Mouse (Mus musculus): ENCODE results near the gene Pafah1b2. TPM values are rescaled to one million over a fixed set of nuclear protein-coding genes. Genes with fewer than 3 reads are reported as not detected.

Gene Pafah1b2
- polyA plus RNA-seq (2014; fragmentation: Illumina TruSeq; extraction: RNeasy Lipid Tissue Mini Kit (QIAGEN cat#74804); ENCODE audit: low replicate concordance): 35.9 TPM

DNA sequence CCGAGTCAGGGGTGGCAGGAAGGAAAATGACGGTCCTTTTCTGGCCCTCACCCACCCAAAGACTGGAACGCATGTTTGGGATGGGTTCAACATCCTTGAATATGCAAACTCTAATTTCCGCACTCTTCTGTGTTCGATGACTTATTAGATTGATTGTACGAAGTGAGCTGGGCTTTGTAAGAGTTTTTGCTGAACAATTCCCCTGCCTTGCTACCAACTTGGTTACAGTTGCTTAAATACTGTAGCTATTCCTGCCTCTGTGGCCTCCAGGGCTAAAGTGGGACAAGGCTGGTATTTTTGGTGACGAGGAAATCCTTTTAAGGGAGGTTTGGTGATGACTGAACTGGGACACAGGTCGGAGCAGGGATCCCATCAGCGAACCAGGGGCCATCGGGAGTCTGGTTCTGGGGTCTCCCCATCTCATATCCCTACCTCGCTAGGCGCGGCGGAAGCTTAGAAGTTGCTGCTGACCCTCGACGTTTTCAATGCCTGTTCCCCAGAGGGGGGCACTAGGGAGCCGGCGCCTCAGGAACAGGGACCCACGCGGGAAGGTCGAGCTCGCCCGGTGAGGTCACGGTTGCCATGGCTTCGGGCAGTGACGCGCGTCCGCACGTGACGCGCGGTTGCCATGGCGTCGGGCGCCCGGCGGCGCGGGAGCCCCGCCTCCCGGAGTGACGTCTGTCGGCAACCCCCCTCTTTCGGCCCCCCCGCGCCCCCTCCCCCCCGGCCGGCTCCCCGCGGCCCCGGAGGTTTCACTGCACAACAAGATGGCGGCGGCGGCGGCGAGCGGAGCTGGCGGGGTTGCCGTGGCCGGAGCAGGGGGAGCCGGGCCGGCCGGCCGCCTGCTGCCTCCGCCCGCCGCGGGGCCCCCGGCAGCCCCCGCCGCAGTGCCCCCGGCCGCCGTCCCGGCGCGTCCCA, at the start of gene Pafah1b2, which contains the start of gene Sik3:
Gene Pafah1b2 (minus strand): TSS at position 600 of the 918 bp plus-strand sequence.
Gene Sik3 (plus strand): TSS at position 730 of the 918 bp plus-strand sequence.

DNA sequence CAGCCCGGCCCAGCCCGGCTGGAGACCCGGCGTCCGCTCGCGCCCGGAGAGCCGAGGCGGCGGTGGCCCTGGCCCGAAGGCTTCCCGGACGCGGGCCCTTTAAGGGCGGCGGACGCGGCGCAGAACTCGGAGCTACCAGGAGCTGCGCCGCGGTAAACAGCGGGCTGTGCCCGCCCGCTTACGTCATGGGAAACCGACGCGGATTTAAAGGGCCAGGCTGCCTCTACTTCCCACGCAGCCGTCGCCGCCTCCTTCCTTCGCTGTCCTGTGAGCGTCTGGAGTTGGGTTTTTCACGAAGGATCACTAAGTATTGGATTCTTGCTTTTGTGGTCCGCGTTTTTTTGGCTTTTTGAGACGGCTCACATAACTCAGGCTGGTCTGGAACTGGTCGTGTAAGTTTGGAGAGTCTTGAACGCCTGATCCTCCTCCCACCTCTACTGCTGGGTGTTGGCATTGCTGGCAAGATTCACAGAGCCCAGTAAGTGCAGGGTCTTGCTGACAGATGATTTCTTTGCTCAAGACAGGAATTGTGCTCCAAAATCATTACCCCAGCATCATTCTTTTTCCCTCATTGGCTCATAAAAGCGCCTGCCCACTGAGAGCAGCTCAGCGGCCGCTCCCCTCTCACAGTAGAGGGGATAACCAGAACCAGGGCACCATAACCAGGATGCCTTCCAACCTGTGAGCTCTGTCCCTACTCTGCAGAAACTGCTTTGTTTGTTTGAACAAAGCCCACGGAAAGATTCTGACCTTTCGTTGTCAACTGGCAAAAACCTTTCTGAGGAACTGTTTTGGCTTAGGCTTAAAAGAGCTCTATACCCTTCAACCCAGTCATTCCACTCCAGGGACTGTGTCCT, 57.2 kb downstream of the Pafah1b2 start, which contains the start of gene Sidt2:
Gene Sidt2 (minus strand): TSS at position 152 of the 857 bp plus-strand sequence.

DNA sequence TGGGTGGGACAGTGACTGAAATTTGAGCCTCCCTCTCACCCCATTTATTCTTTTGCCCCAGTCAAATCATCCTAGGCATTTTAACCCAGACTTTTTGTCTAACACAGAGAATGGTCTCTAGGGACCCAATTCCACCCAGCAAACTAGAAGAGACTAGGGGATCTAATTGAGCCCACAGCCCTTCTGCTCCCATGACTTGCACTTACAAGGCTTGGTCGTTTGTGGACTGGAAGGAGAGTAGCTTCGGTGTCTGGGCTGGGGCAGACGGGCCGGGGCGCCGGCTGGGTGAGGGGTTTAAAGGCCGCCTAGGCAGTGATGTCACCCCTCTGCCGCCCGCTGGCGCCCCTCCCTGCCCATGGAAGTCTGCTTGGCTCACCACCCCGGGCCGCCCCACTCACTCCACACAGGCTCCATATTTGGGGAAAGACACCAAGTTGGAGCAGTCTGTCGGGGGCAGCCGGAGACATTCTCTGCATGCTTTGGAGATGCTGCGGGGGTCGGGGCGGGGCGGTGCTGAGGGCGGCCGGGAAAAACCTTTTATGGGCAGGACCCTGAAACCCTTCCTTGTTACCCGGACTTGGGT, 76.8 kb downstream of the Pafah1b2 start, which contains the start of gene Tagln:
Gene Tagln (minus strand): TSS at position 431 of the 583 bp plus-strand sequence.

Other genes starting within 250 kb of the Pafah1b2 start
- 0.71 TPM for gene Cep164, start 184.0 kb downstream of the Pafah1b2 start, polyA plus RNA-seq (2014; fragmentation: Illumina TruSeq; extraction: RNeasy Lipid Tissue Mini Kit (QIAGEN cat#74804); ENCODE audit: low replicate concordance)
- 4.5 TPM for gene Bace1, start 174.1 kb downstream of the Pafah1b2 start, polyA plus RNA-seq (2014; fragmentation: Illumina TruSeq; extraction: RNeasy Lipid Tissue Mini Kit (QIAGEN cat#74804); ENCODE audit: low replicate concordance)
- gene Pcsk7, start 106.2 kb downstream of the Pafah1b2 start, polyA plus RNA-seq (2014; fragmentation: Illumina TruSeq; extraction: RNeasy Lipid Tissue Mini Kit (QIAGEN cat#74804); ENCODE audit: low replicate concordance): 4.3 TPM
- 36.9 TPM for gene Rnf214, start 105.8 kb downstream of the Pafah1b2 start, polyA plus RNA-seq (2014; fragmentation: Illumina TruSeq; extraction: RNeasy Lipid Tissue Mini Kit (QIAGEN cat#74804); ENCODE audit: low replicate concordance)
- 21.5 TPM for gene Tagln, start 76.6 kb downstream of the Pafah1b2 start, polyA plus RNA-seq (2014; fragmentation: Illumina TruSeq; extraction: RNeasy Lipid Tissue Mini Kit (QIAGEN cat#74804); ENCODE audit: low replicate concordance)
- gene Sidt2, start 57.4 kb downstream of the Pafah1b2 start, polyA plus RNA-seq (2014; fragmentation: Illumina TruSeq; extraction: RNeasy Lipid Tissue Mini Kit (QIAGEN cat#74804); ENCODE audit: low replicate concordance): 11.2 TPM
- 3.5 TPM for gene Sik3, start 130 bp upstream of the Pafah1b2 start, polyA plus RNA-seq (2014; fragmentation: Illumina TruSeq; extraction: RNeasy Lipid Tissue Mini Kit (QIAGEN cat#74804); ENCODE audit: low replicate concordance)
- gene Apoa1, start 215.9 kb upstream of the Pafah1b2 start, polyA plus RNA-seq (2014; fragmentation: Illumina TruSeq; extraction: RNeasy Lipid Tissue Mini Kit (QIAGEN cat#74804); ENCODE audit: low replicate concordance): 251 TPM
- 30.0 TPM for gene Apoc3, start 222.9 kb upstream of the Pafah1b2 start, polyA plus RNA-seq (2014; fragmentation: Illumina TruSeq; extraction: RNeasy Lipid Tissue Mini Kit (QIAGEN cat#74804); ENCODE audit: low replicate concordance)
- 82.5 TPM for gene Apoa4, start 228.0 kb upstream of the Pafah1b2 start, polyA plus RNA-seq (2014; fragmentation: Illumina TruSeq; extraction: RNeasy Lipid Tissue Mini Kit (QIAGEN cat#74804); ENCODE audit: low replicate concordance)

Data from small intestine, adult 10 weeks (tissue).